Mouse (Mus musculus) heart, embryonic 16.5 days (tissue): ENCODE data around the gene Atp6v1a. TPM values are rescaled to one million over a fixed set of nuclear protein-coding genes. Genes with fewer than 3 reads are reported as not detected.

Experiments used
- ATAC-seq: fragments of 200-750 bp; cut with Nextera tagmentation; replicated peaks from 2 replicates; pipeline ENCODE4 v1.8.0; 2017; ENCODE audit warnings: moderate number of reproducible peaks; ENCODE audit not compliant: insufficient read depth, low FRiP score; ENCODE audit errors: extremely low read depth
- H3K27ac ChIP-seq: fragments of 300-500 bp; sonication (generic); 2 replicates; pipeline ENCODE4 v1.5.1; 2014; ENCODE audit warnings: mild to moderate bottlenecking, low read length, control low read depth, moderate library complexity
- H3K27me3 ChIP-seq: fragments of 300-500 bp; sonication (generic); 2 replicates; pipeline ENCODE4 v1.6.1; 2014; ENCODE audit warnings: low read length, mixed read lengths; ENCODE audit not compliant: control insufficient read depth, insufficient read depth
- H3K36me3 ChIP-seq: fragments of 300-500 bp; sonication (generic); 2 replicates; pipeline ENCODE4 v1.6.1; 2014; ENCODE audit not compliant: control insufficient read depth, insufficient read depth
- H3K4me1 ChIP-seq: fragments of 300-500 bp; sonication (generic); 2 replicates; pipeline ENCODE4 v1.6.1; 2014; ENCODE audit warnings: low read length, mixed read lengths; ENCODE audit not compliant: control insufficient read depth, insufficient read depth
- H3K4me2 ChIP-seq: fragments of 300-500 bp; sonication (generic); 2 replicates; pipeline ENCODE4 v1.6.1; 2014; ENCODE audit warnings: low read depth, mild to moderate bottlenecking, control low read depth, low read length
- H3K4me3 ChIP-seq: fragments of 300-500 bp; sonication (generic); 2 replicates; pipeline ENCODE4 v1.5.1; 2014; ENCODE audit warnings: mild to moderate bottlenecking, control low read depth, low read length
- H3K9ac ChIP-seq: fragments of 300-500 bp; sonication (generic); 2 replicates; pipeline ENCODE4 v1.6.1; 2014; ENCODE audit warnings: low read length, control low read depth
- H3K9me3 ChIP-seq: fragments of 300-500 bp; sonication (generic); replicated peaks from 2 replicates; pipeline ENCODE4 v1.6.1; 2016; ENCODE audit warnings: low read length; ENCODE audit not compliant: control insufficient read depth
- WGBS: fragments of 180-500 bp; shearing (Covaris S2); extraction: QIAGEN DNeasy Blood & Tissue Kit; methylation state at CpG from one replicate; pipeline ENCODE4 v1.1.7; 2014; 5-methylcytosine and 5-hydroxymethylcytosine counted together
- polyA plus RNA-seq: library from polyadenylated mRNA; unstranded; fragments of >200 nt; fragmentation: Nextera tagmentation; extraction: Ambion mirVana; gene quantifications from 2 replicates; pipeline ENCODE4 v1.2.1, GENCODE M21; 2015

The Atp6v1a gene
- polyA plus RNA-seq, 1 experiment from 2014 or later = 36.9 TPM

DNA sequence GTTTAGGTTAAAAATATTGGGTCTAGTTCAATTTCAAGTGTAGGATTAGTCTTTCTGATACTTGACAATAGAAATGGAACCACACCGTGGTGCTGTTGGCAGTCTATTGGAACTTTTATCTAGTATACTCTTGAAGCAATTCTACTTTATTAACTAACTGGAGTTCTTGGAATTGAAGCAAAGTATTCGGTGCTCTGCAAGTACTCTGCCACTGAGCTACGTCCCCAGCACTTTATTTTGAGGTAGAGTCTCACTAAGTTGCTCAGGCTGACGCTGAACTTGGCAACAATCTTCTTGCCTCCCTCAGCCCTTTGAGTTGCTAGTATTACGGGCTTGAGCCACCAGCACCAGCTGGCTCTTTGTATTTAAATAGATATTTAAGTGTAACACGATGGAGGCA is 2.0 kb upstream of the Atp6v1a start:
- H3K9me3 ChIP-seq = no peaks in the 10 kb centered on the region
- no peaks in the 10 kb centered on the region for H3K27me3 ChIP-seq
- ATAC-seq = no peak
- H3K4me3 ChIP-seq = peak overlapping the region; percentile 27
- H3K4me1 ChIP-seq = peaks cover 13% of the 10 kb centered on the region
- peak overlapping the region; percentile 61 for H3K4me2 ChIP-seq
- H3K9ac ChIP-seq = peak overlapping the region; percentile 79; the same call in 1 of the 2 replicates
- H3K36me3 ChIP-seq = peaks cover 5% of the 10 kb centered on the region; the same call in 1 of the 2 replicates
- 27% methylated on average over 6 of the region's 6 CpGs for WGBS
- peak overlapping the region; percentile 45; the same call in 1 of the 2 replicates for H3K27ac ChIP-seq

DNA sequence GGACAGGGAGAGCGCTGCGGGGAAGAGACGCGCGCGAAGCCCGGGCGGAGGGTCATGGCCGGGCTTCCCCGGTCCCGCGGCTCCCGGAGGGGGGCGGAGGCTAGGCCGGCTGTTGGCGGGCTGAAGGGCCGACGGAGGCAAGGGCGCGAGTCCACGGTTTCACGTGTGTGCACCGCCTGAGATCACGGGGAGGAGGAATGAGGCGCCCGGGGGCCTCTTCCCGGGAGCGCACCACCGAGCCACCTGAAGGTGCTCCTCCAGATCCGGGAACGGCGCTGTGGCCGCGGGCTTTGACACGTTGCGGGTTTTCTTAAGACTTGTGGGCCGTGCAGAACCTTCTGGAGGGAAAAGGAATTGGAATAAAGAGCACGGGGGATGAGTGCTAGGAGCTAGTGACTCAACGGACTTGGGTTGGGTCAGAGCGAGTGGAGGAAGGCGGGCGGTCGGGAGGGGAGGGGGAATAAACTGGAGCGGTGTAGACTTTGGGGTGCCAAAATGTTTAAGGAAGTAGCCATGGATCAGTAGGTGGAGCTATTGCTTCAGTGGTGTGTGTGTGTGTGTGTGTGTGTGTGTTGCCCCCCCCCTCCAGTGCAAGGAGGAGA is 782 bp upstream of the Atp6v1a start:
- H3K4me3 ChIP-seq = peak overlapping the region; percentile 66
- peak overlapping the region; percentile 61 for H3K4me2 ChIP-seq
- H3K36me3 ChIP-seq = peaks cover 3% of the 10 kb centered on the region; the same call in 1 of the 2 replicates
- ATAC-seq = peak; percentile 43
- no peaks in the 10 kb centered on the region for H3K9me3 ChIP-seq
- H3K9ac ChIP-seq = peak overlapping the region; percentile 79
- under 1% methylated on average over 43 of the region's 44 CpGs for WGBS
- no peaks in the 10 kb centered on the region for H3K27me3 ChIP-seq
- H3K4me1 ChIP-seq = peaks cover 13% of the 10 kb centered on the region
- H3K27ac ChIP-seq = peak overlapping the region; percentile 98

DNA sequence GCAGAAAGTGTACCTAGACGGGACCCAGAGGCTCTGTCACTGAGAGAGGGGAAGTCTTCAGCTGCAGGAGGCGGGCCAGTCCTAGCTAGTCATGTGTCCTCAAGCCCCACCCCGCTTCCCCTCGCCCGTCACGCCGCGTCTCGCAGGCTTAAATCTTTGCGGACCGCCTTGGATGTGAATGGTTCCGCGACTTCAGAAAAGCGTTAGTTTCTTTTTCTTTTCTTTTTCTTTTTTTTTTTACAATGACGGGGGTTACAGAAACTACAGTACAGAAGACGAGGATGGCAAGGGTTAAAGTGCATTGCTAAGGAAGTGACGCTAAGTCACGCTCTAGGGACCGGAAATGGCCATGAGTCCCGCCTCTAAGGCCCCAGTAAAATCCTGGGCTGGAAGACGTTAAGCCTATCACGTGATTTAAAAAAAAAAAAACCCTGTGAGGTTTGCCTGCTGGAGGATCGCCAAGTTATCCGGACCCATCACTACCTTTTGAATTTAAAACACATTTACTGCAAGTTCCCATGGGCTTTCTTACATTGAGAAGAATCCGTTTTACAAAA is 448 bp downstream of the Atp6v1a start:
- Histone ChIP-seq H3K4me1 (peaks cover 13% of the 10 kb centered on the region), H3K9ac (peak overlapping the region; percentile 79), H3K36me3 (no peaks in the 10 kb centered on the region), H3K4me3 (peak overlapping the region; percentile 66), H3K27me3 (no peaks in the 10 kb centered on the region), H3K4me2 (peak overlapping the region; percentile 97), H3K27ac (peak overlapping the region; percentile 98), H3K9me3 (no peaks in the 10 kb centered on the region)
- ATAC-seq = peak; percentile 80
- under 1% methylated on average over 25 of the region's 25 CpGs for WGBS

DNA sequence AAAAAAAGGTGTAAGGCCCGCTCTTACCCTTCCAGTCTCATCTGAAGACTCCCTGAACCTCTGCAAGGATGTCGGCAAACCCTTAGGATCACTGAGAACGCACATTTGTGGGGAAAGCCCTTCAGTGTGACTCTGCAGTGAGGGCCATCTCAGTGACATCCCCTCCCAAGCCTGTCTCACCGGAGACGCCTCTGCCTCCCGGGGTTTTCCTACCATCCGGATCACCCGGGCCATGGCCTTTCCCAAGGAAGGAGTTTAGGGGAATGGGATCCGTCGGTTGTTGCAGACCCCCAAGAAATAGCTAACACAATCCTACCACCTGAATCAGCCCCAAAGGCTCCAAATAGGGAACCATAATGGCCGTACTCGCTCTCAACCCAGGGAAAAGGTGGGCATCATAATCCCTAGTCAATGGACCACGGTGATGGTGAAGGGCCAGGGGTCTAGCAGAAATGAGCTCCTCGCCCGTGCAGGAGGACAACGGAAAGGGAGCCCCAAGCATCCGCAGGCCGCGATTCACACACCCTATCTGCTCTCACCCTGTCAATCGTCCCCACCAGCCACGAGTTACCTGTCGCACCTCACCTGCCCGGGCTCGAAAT is 1.0 kb downstream of the Atp6v1a start:
- Histone ChIP-seq H3K9ac (peak overlapping the region; percentile 79), H3K36me3 (no peaks in the 10 kb centered on the region), H3K27me3 (no peaks in the 10 kb centered on the region), H3K27ac (peak overlapping the region; percentile 98), H3K9me3 (no peaks in the 10 kb centered on the region), H3K4me1 (peaks cover 13% of the 10 kb centered on the region), H3K4me2 (peak overlapping the region; percentile 97), H3K4me3 (peak overlapping the region; percentile 66)
- under 1% methylated on average over 24 of the region's 24 CpGs for WGBS
- ATAC-seq = no peak

DNA sequence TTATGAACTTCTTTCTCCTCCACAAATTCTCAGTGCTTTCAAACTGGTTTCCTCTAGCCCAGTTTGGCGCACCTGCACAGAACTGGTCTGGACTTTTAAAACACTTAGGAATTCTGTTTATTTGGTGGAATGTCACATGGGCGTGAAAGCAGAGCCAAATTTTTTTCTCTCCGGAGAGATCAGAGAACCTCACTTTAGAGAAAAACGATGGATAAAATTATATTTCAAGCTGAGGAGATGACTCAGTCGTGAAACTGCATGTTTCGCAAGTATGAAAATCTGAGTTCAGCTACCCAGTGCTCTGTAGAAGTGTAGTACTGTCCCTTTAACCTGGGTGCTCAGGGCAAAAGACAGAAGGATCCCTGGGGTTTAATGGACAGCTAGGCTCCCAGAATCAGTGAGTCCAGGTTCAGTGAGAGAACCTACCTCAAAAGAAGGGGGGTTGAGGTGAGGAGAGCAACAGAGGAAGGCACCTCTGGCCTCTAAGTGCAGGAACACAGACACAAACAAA is 2.9 kb downstream of the Atp6v1a start:
- Histone ChIP-seq H3K27me3 (no peaks in the 10 kb centered on the region), H3K4me2 (no peak overlapping the region), H3K9ac (no peak overlapping the region), H3K4me3 (no peak overlapping the region), H3K36me3 (no peaks in the 10 kb centered on the region), H3K9me3 (no peaks in the 10 kb centered on the region), H3K27ac (no peak overlapping the region), H3K4me1 (peaks cover 11% of the 10 kb centered on the region)
- WGBS = 82% methylated on average over 6 of the region's 6 CpGs
- no peak for ATAC-seq

DNA sequence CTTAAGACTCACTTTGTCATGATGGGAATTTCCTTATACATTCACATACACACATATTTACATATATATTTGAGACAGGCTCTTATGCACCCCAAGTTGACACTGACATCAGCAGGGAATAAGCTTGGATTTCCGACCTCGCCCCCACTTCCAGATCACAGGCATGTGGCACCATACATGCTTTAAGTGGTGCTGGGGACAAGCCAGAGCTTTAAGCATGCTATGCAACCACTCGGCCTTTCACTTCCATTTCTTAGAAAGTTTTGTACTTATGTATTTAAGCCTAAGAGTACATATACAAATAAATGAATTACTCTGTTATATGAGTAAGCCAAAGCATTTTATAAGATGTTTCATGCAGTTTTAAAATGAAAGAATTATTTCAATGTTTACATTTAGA is 6.3 kb downstream of the Atp6v1a start:
- Histone ChIP-seq H3K9ac (no peak overlapping the region), H3K9me3 (no peaks in the 10 kb centered on the region), H3K4me2 (no peak overlapping the region), H3K27ac (no peak overlapping the region), H3K4me1 (peaks cover 7% of the 10 kb centered on the region), H3K36me3 (no peaks in the 10 kb centered on the region), H3K27me3 (no peaks in the 10 kb centered on the region), H3K4me3 (no peak overlapping the region)
- whole genome bisulfite sequencing = 65% methylated on average over 3 of the region's 3 CpGs
- no peak for ATAC-seq

DNA sequence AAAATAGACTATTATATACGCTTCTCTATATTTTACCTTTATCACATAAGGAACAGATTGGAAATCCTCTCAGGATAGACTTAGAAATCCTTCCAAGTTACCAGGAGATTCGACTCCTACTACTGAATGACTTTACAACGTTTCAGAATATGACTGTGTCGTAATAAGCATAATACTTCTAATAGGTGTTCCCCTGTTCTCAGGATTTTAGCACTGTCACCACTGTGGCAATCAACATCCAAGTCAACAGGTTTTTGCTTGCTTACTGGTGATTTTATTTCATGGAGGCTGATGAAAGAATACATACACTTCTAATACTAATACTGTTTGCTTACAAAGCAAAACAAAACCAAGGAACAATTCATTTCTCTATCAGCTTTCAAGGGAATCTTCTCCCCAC is 7.2 kb downstream of the Atp6v1a start:
- 82% methylated on average over 4 of the region's 4 CpGs for WGBS
- ATAC-seq = no peak
- H3K4me2 ChIP-seq = no peak overlapping the region
- H3K4me1 ChIP-seq = no peaks in the 10 kb centered on the region
- no peak overlapping the region for H3K27ac ChIP-seq
- no peaks in the 10 kb centered on the region for H3K9me3 ChIP-seq
- no peaks in the 10 kb centered on the region for H3K27me3 ChIP-seq
- no peaks in the 10 kb centered on the region for H3K36me3 ChIP-seq
- H3K9ac ChIP-seq = no peak overlapping the region
- no peak overlapping the region for H3K4me3 ChIP-seq

DNA sequence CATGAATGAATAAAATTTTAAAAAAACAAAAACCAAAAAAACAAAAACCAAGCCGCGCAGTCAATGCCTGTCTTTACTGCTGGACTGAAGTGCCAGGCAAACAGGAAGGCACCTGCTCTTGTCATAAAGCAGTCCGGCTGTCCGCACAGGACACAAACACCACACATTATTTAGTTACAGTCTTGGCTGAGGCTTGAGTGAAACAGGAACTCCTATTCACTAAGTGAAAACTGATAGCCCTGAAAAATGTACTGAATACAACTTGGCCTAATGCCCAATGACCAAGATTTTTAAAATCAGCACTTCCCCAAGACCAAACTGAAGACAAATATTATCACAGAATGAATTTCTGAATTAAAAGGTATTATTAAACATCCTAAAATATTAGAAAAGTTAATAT is 13.1 kb downstream of the Atp6v1a start:
- no peak overlapping the region for H3K4me2 ChIP-seq
- H3K27me3 ChIP-seq = no peaks in the 10 kb centered on the region
- no peak for ATAC-seq
- H3K4me3 ChIP-seq = no peak overlapping the region
- WGBS = 58% methylated on average over 4 of the region's 4 CpGs
- no peaks in the 10 kb centered on the region; the same call in 1 of the 2 replicates for H3K4me1 ChIP-seq
- H3K36me3 ChIP-seq = no peaks in the 10 kb centered on the region
- no peak overlapping the region for H3K9ac ChIP-seq
- H3K27ac ChIP-seq = no peak overlapping the region
- H3K9me3 ChIP-seq = no peaks in the 10 kb centered on the region

DNA sequence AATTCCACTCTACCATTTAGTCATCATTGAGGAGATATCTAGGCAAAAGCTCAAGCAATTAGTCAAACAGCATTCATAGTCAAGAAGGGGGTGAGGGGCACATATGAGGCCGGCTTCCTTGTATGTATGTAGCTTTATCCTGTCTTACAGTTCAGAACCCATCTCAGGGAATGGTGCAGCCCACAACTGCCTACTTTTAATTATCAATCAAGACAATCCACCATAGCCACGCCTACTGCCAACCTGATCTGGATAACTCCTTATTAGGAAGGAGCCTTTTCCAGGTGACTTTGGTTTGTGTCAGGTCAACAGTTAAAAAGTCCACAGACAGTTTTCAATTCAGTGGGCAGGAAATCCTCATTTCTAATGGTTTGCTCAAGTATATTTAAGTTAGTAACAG is 14.1 kb downstream of the Atp6v1a start:
- H3K36me3 ChIP-seq = no peaks in the 10 kb centered on the region
- no peaks in the 10 kb centered on the region; the same call in 1 of the 2 replicates for H3K4me1 ChIP-seq
- H3K4me2 ChIP-seq = no peak overlapping the region
- no peak overlapping the region for H3K9ac ChIP-seq
- ATAC-seq = no peak
- no peaks in the 10 kb centered on the region for H3K27me3 ChIP-seq
- no peak overlapping the region for H3K4me3 ChIP-seq
- 83% methylated on average over 2 of the region's 2 CpGs for WGBS
- H3K9me3 ChIP-seq = no peaks in the 10 kb centered on the region
- no peak overlapping the region for H3K27ac ChIP-seq
